Mouse (Mus musculus): ENCODE data around the gene Crot.

DNA sequence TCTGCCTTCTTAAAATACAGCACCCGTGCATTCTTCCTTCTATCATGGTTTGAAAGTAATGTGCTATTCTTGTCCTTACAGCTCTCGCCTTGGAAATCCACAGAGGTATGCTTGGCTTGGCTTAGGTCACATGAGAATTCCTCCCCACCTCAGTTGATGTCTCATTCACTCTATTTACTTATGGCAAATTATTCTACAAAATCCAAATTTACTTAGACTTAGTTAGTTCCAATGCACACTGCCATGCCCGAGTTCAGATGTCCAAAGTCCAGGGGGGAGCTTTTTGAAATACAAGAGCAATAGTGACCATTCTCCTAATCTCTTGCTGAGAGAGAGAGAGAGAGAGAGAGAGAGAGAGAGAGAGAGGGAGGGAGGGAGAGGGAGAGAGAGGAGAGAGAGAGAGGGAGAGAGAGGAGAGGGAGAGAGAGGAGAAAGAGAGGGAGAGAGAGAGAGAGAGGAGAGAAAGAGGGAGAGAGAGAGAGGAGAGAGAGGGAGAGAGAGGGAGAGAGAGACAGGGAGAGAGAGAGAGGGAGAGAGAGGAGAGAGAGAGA is 43.6 kb upstream of the Crot start:
- TF ChIP-seq POLR2AphosphoS2 (IDR thresholded peaks at IDR 0.05; ENCODE audit: insufficient read length, low read depth), result no peak
- no peak for TF ChIP-seq CEBPB (IDR thresholded peaks at IDR 0.05; ENCODE audit: insufficient read depth, poor library complexity, severe bottlenecking)
- no peak for TF ChIP-seq USF1 (IDR thresholded peaks at IDR 0.05; ENCODE audit: low read depth)
- TF ChIP-seq POLR2A (IDR thresholded peaks at IDR 0.05; ENCODE audit: insufficient read length, low read depth), result no peak
- no peak for TF ChIP-seq MYOD1 (IDR thresholded peaks at IDR 0.05; ENCODE audit: control insufficient read depth in 1 of 3, insufficient read length in 2 of 3, low read depth in 2 of 3)

Measured in myocyte (in vitro differentiated cells).